Mouse (Mus musculus) liver, adult 2 months (tissue): ENCODE results near the gene Mybpc3. TPM values are rescaled to one million over a fixed set of nuclear protein-coding genes. Genes with fewer than 3 reads are reported as not detected.
A peak's percentile ranks its signal among the peaks of the same experiment; 100 is the strongest.

Source experiments
- DNase-seq: peaks from one replicate; pipeline ENCODE4 v3.0.0-alpha.2; 2011; ENCODE audit warnings: low read depth, low spot score; ENCODE audit errors: extremely low read depth
- H3K27ac ChIP-seq: fragments of 200-500 bp; replicated peaks from 2 replicates; pipeline ENCODE4 v1.5.1; 2012; ENCODE audit warnings: low read depth, mild to moderate bottlenecking, control low read depth, inconsistent platforms, low read length; ENCODE audit not compliant: insufficient read depth
- H3K27me3 ChIP-seq: fragments of 200-500 bp; 2 replicates; pipeline ENCODE4 v1.6.1; 2012; ENCODE audit warnings: mild to moderate bottlenecking, moderate library complexity, low read length, inconsistent platforms; ENCODE audit not compliant: control insufficient read depth, insufficient read depth
- H3K36me3 ChIP-seq: fragments of 200-500 bp; 2 replicates; pipeline ENCODE4 v1.6.1; 2012; ENCODE audit warnings: low read length, inconsistent platforms; ENCODE audit not compliant: control insufficient read depth, insufficient read depth
- H3K4me1 ChIP-seq: fragments of 200-500 bp; 2 replicates; pipeline ENCODE4 v1.6.1; 2011; ENCODE audit warnings: low read length; ENCODE audit not compliant: control insufficient read depth, insufficient read depth
- H3K4me3 ChIP-seq: fragments of 200-500 bp; 2 replicates; pipeline ENCODE4 v1.5.1; 2011; ENCODE audit warnings: low read depth, mild to moderate bottlenecking, control low read depth, low read length, moderate library complexity; ENCODE audit not compliant: insufficient read depth
- H3K79me2 ChIP-seq: fragments of 200-500 bp; 2 replicates; pipeline ENCODE4 v1.6.1; 2012; ENCODE audit warnings: inconsistent platforms, mild to moderate bottlenecking, low read length, moderate library complexity; ENCODE audit not compliant: control insufficient read depth, insufficient read depth
- H3K9ac ChIP-seq: fragments of 200-500 bp; 2 replicates; pipeline ENCODE4 v1.6.1; 2012; ENCODE audit warnings: low read depth, mild to moderate bottlenecking, control low read depth, inconsistent platforms, low read length
- CTCF ChIP-seq: fragments of 200-500 bp; IDR thresholded peaks from 2 replicates; pipeline ENCODE4 v1.5.1; 2011; ENCODE audit warnings: low read depth, low read length, control low read depth
- POLR2A ChIP-seq: fragments of 200-500 bp; IDR thresholded peaks from 2 replicates; pipeline ENCODE4 v1.6.1; 2011; ENCODE audit warnings: low read length, control low read depth; ENCODE audit not compliant: insufficient read depth; ENCODE audit errors: extremely low read depth
- WGBS: fragments of 180-500 bp; shearing (Covaris S2); methylation state at CpG from one replicate; pipeline ENCODE4 v1.1.7; 2018; 5-methylcytosine and 5-hydroxymethylcytosine counted together
- polyA plus RNA-seq: library from polyadenylated mRNA; depleted of rRNA; stranded (reverse); fragments of >200 nt; gene quantifications from 2 replicates; pipeline ENCODE4 v1.2.3, GENCODE M21; 2012; rRNA removed
- total RNA-seq: library from RNA; depleted of rRNA; stranded (reverse); fragments of >200 nt; gene quantifications from 2 replicates; pipeline ENCODE4 v1.2.3, GENCODE M21; 2014; rRNA removed

Gene Mybpc3
- 0.07 TPM in 1 of 2 replicates, not detected in the other for total RNA-seq
- polyA plus RNA-seq, result 0.01 and 0.04 TPM in 2 replicates

DNA sequence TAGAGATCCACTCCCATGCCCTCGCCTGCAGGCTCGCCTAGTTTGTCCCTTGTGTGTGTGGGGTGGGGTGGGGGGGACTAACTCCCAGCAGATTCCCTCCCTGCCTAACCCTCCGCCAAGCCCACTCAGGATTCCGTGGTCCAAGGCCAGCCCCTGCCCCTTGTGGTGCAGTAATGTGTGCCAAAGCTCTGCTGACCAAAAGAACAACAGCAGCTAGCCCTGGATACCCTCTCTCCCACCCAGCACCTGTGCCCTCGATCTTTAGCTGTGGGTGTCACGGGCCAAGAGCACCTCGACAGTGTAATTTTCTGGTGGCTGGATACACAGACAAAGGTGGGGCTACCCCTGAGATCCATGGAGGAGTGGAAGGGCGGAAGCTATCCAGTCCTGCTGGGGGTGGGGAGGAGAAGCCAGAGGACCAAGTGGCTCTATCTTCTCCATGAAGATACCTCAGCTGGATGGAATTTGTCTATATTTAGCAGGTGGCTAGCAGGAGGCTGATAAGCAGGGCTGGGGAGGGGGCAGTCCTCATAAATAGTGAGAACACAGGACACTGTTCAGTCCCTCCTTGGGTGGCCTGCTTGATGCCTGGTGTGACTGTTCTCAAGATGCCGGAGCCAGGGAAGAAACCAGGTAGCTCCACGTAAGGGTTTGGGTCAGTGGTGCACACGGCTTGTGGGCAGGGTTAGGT is at the start of gene Mybpc3:
Gene Mybpc3, plus strand, starts transcription at position 560 of the 691 bp plus-strand sequence.
- Histone ChIP-seq H3K36me3 (no peaks in the 10 kb centered on the region), H3K79me2 (no peaks in the 10 kb centered on the region), H3K27ac (no peak within 1 kb of the TSS), H3K4me1 (no peaks in the 10 kb centered on the region; the same call in 1 of the 2 replicates), H3K4me3 (no peak within 1 kb of the TSS), H3K9ac (no peak within 1 kb of the TSS), H3K27me3 (no peaks in the 10 kb centered on the region)
- DNase-seq, result no peak
- WGBS, result 90% methylated on average over 11 of the region's 11 CpGs
- TF ChIP-seq CTCF, result no peak
- no peak for TF ChIP-seq POLR2A

DNA sequence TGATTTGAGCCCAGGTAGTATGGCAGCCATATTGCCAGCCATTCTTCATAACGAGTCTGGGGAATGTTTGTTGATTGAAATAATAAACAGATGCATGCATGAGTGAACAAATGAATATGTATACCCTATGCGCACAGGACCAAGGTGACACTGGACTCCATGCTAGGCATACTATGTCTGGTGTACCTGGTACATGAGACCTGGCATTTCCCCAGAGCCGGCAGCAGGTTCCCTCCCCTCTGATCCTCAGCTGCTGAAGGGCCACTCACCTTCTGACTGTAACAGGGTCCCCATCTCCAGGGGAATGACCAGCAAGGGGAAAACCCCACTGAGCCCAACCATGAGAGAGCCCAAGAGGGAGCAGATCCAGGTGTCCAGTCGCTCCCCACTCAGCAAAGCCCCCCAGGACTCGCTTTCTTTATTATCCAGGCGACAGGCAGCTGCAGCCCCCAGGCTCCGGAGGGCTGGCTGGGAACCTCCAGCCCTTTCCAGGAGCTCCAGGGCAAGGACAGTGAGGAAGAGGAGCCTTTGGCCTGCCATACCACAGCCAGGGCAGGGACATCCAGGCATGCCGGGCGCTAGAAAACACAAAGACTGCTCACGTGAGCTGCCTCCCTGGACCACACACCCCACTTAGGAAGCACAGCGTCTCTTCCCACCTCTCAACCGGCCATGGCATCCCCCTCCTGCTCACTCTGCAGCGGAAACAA is 49.6 kb upstream of the Mybpc3 start:
- WGBS, result 85% methylated on average over 13 of the region's 13 CpGs
- no peak overlapping the region for H3K9ac ChIP-seq
- H3K4me1 ChIP-seq, result peaks cover 8% of the 10 kb centered on the region; the same call in 1 of the 2 replicates
- no peaks in the 10 kb centered on the region for H3K79me2 ChIP-seq
- TF ChIP-seq POLR2A, result no peak
- no peak for TF ChIP-seq CTCF
- H3K36me3 ChIP-seq, result no peaks in the 10 kb centered on the region
- no peaks in the 10 kb centered on the region for H3K27me3 ChIP-seq
- DNase-seq, result no peak
- no peak overlapping the region for H3K4me3 ChIP-seq
- H3K27ac ChIP-seq, result no peak overlapping the region

DNA sequence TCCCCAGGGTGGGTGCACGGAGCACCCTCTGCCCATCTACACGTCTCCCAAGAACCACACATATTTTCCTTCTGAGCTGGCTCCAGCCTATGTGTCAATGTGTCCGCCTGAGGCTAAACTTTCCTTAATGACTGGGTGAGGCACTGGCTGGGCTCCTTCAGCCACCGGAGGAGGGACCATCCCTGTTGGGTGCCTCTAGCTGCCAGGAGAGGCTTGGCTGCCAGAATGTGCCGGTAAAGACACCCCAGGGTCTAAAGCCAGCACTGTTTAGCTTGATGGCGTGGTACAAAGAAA is 49.1 kb upstream of the Mybpc3 start:
- no peak overlapping the region for H3K4me3 ChIP-seq
- peaks cover 8% of the 10 kb centered on the region; the same call in 1 of the 2 replicates for H3K4me1 ChIP-seq
- no peaks in the 10 kb centered on the region for H3K27me3 ChIP-seq
- no peaks in the 10 kb centered on the region for H3K79me2 ChIP-seq
- H3K9ac ChIP-seq, result no peak overlapping the region
- no peaks in the 10 kb centered on the region for H3K36me3 ChIP-seq
- H3K27ac ChIP-seq, result no peak overlapping the region
- DNase-seq, result no peak
- 76% methylated on average over 6 of the region's 6 CpGs for WGBS
- TF ChIP-seq CTCF (no peak), POLR2A (no peak)

DNA sequence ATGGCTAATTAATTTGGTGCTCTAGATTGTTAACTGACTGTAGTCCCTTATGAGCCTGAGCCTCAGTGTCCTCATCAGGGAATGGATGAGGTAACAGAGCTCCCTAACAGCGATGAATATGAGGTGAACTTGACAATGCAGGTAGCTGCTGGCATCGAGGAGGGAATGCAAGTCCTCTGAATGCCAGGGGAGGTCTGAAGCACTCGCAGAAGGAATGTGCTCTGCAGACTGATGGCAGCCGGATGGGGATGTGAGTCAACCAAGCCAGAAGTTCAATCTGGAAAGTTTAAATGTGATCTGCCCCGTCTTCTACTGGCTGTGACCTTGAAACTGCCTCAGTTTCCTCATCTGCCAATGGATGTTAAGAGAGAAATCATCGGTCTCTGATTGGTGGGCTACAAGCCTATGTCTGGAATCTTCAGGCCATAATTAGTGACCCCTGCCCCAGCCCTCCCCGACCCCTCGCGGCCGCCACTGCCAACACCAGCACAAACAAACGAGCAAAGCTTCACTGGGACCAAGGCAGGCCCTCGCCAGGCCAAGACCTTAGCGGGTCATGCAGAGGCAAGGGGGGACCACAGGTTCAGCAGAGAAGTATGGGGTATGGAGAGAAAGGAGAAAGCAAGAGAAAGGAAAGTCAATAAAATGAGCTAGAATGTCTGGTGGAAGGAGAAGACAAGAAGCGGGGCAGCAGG is 48.5 kb upstream of the Mybpc3 start:
- Histone ChIP-seq H3K4me3 (peak overlapping the region; percentile 96), H3K27me3 (no peaks in the 10 kb centered on the region), H3K4me1 (peaks cover 8% of the 10 kb centered on the region; the same call in 1 of the 2 replicates), H3K27ac (peak overlapping the region; percentile 2), H3K9ac (peak overlapping the region; percentile 95), H3K36me3 (no peaks in the 10 kb centered on the region), H3K79me2 (no peaks in the 10 kb centered on the region)
- TF ChIP-seq POLR2A, result no peak
- TF ChIP-seq CTCF, result no peak
- WGBS, result 13% methylated on average over 14 of the region's 14 CpGs
- DNase-seq, result no peak

DNA sequence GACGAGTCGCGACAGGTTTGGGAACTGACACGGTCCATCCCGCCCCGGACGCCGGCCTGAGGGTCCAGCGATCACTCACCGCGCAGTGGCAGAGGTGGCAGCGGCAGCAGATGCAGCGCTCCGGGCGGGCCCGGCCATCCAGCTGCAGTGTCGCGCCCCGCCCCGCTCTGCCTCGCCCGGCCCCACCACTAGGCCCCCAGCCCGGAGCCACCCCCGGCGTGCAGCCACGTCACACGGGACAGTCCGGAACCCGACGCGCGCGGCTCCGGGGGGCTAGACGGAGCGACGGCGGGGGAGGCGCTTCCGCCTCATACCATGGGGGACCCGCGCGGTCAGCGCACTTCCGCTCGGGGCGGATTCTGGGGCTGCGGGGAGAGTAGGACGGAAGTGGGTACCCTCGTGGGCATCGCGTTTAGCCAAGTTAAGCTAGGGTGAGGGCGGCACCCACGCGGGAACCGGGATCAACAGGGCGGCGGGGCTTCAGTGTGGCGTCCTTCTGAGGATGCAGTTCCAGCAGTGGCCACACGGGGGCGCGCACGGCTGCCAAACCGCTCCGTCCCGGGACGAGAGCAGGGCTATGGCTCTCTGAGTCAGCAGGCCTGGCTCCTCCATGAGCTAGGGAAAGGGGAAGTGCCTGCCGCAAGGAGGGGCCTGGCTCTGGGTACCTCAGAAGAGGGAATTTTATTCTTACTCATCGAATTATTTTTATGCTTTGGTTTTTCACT is 47.7 kb upstream of the Mybpc3 start, which contains the start of gene Slc39a13:
Gene Slc39a13, minus strand, starts transcription at position 342 of the 725 bp plus-strand sequence.
- H3K4me3 ChIP-seq, result peak within 1 kb of the TSS; percentile 96
- peak within 1 kb of the TSS; percentile 52 for H3K27ac ChIP-seq

More for the DNA sequence above, 47.7 kb upstream of the Mybpc3 start, which contains the start of gene Slc39a13:
- TF ChIP-seq CTCF (peak; percentile 93), POLR2A (peak; percentile 9; the same call in 1 of the 2 replicates)
- Histone ChIP-seq H3K9ac (peak within 1 kb of the TSS; percentile 95), H3K79me2 (no peaks in the 10 kb centered on the region), H3K36me3 (no peaks in the 10 kb centered on the region), H3K4me1 (peaks cover 8% of the 10 kb centered on the region; the same call in 1 of the 2 replicates), H3K27me3 (no peaks in the 10 kb centered on the region)
- peak; percentile 62 for DNase-seq
- WGBS, result under 1% methylated on average over 64 of the region's 69 CpGs
